9 mouse cellular contexts compared by ENCODE assay signal in the genomic region with DNA sequence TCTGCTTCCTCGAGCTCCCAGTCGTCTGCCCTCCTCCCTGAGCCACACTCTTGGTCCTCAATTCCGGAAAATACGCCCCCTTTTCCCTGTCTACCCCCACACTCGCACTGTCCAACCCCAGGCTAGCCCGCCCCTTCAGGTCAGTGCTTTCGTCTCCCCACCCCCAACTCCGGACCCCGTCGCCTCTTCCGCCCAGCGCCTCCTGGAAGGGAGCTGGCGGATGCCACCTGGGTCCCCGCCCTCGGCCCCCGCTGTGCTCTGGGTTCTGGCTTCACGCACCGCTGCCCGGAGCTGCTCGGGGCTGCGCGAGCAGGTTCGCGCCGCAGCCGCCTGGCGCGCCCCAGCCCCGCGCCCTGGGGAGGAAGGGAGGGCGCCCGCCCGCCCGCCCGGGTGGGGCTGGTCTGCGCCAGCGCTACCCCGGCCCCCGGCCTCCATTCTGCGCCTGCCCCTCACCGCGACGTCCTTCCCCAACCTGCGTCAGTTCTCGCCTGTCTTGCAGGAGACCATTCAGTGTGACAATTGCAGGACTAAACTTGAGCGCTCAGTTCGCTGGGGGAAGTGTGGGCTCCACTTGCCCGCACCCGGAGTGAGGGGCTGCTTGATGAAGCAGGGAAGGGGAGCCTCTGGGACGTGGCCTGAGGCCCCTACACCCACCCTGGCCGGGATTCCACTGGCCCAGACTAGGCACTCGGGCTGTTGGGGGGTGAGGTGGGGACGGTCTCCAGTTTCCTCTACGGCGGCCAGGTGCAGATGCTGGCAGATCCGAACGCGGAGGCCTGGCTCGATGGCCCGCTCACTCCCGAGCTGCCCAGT. TPM values are rescaled to one million over a fixed set of nuclear protein-coding genes. Genes with fewer than 3 reads are reported as not detected.
DNase-seq lines count a peak whose midpoint lies in the region; ATAC-seq and TF ChIP-seq lines count a peak whose summit lies in the region.
"Had no signal": no experiment of that assay in that cellular context is flagged by ENCODE, and none has a peak within 500 bp of the region (broad histone marks: within the 10 kb centered on the region; RNA-seq: fewer than 3 reads in every experiment).

No protein-coding gene starts in this region.

- no peaks in the 10 kb centered on the region for H3K9me3 ChIP-seq in ES-E14 (ENCODE audit: control insufficient read depth, insufficient read depth, low read depth, low read length)
- H3K9me3 ChIP-seq in limb, embryonic 11.5 days (ENCODE audit: control insufficient read depth, low read length): no peaks in the 10 kb centered on the region
- no peaks in the 10 kb centered on the region for H3K9me3 ChIP-seq in midbrain, embryonic 10.5 days (replicated peaks)

- peak overlapping the region; percentile 75 to 88 for H3K4me3 ChIP-seq in ES-E14 (ENCODE audit: insufficient read depth in 1 of 2, low read depth in 1 of 2, low read length in 2 of 2, poor library complexity in 1 of 2, severe bottlenecking in 1 of 2)
- peak overlapping the region; percentile 92 for H3K4me3 ChIP-seq in bone marrow macrophage, adult 2 months (ENCODE audit: insufficient read depth, low read length)
- H3K4me3 ChIP-seq in limb, embryonic 11.5 days (ENCODE audit: low read depth, low read length): peak overlapping the region; percentile 59
- peak overlapping the region; percentile 69 for H3K4me3 ChIP-seq in midbrain, embryonic 10.5 days

- TF ChIP-seq POLR2A in bone marrow macrophage, adult 2 months (IDR thresholded peaks at IDR 0.05; ENCODE audit: borderline replicate concordance, low read depth, low read length): no peak

- no peak for TF ChIP-seq CTCF in bone marrow macrophage, adult 2 months (IDR thresholded peaks at IDR 0.05; ENCODE audit: low read depth, low read length)

- peak overlapping the region; percentile 79 for H3K27ac ChIP-seq in ES-E14 (ENCODE audit: insufficient read depth, low read depth, low read length, poor library complexity, severe bottlenecking)
- peak overlapping the region; percentile 76 for H3K27ac ChIP-seq in bone marrow macrophage, adult 2 months (ENCODE audit: insufficient read depth, low read depth, low read length)
- H3K27ac ChIP-seq in limb, embryonic 11.5 days (replicated peaks; ENCODE audit: low read depth, low read length): no peak overlapping the region; the same call in 1 of the 2 replicates
- peak overlapping the region; percentile 66 for H3K27ac ChIP-seq in midbrain, embryonic 10.5 days (replicated peaks)

- under 1% methylated on average over 57 of the region's 61 CpGs for WGBS in limb, embryonic 11.5 days
- WGBS in midbrain, embryonic 10.5 days: 2% methylated on average over 59 of the region's 61 CpGs

- in situ Hi-C loops in ES-E14 (cut with MboI; ENCODE audit: low sequenced_read_pairs in 2 of 2, unreplicated experiment in 2 of 2): no loop called here

- intact Hi-C loops in heart, postnatal 25 days (cut with DNase I): no loop called here

- no peaks in the 10 kb centered on the region for H3K36me3 ChIP-seq in ES-E14 (ENCODE audit: control insufficient read depth, insufficient read depth, low read length, poor library complexity, severe bottlenecking)
- H3K36me3 ChIP-seq in limb, embryonic 11.5 days (ENCODE audit: control insufficient read depth, insufficient read depth, low read length): no peaks in the 10 kb centered on the region
- no peaks in the 10 kb centered on the region for H3K36me3 ChIP-seq in midbrain, embryonic 10.5 days

- peaks cover 5% of the 10 kb centered on the region; the same call in 1 of the 2 replicates for H3K27me3 ChIP-seq in limb, embryonic 11.5 days (ENCODE audit: control insufficient read depth, insufficient read depth, low read length)
- H3K27me3 ChIP-seq in midbrain, embryonic 10.5 days (ENCODE audit: low read depth, poor library complexity, severe bottlenecking): peaks cover 55% of the 10 kb centered on the region

- H3K4me1 ChIP-seq in ES-E14 (ENCODE audit: control insufficient read depth in 2 of 2, insufficient read depth in 2 of 2, low read length in 2 of 2, poor library complexity in 1 of 2): peaks cover 5 to 33% of the 10 kb centered on the region in 2 experiments
- peaks cover 12% of the 10 kb centered on the region for H3K4me1 ChIP-seq in bone marrow macrophage, adult 2 months (ENCODE audit: control insufficient read depth, insufficient read depth, low read length)
- H3K4me1 ChIP-seq in limb, embryonic 11.5 days (ENCODE audit: control insufficient read depth, insufficient read depth, low read length): peaks cover 20% of the 10 kb centered on the region
- peaks cover 43% of the 10 kb centered on the region for H3K4me1 ChIP-seq in midbrain, embryonic 10.5 days

- H3K9ac ChIP-seq in ES-E14 (ENCODE audit: insufficient read depth, low read depth, low read length, poor library complexity, severe bottlenecking): peak overlapping the region; percentile 74
- H3K9ac ChIP-seq in limb, embryonic 11.5 days (ENCODE audit: low read length): peak overlapping the region; percentile 5

- peak; percentile 81 for DNase-seq in ES-E14 (ENCODE audit: low read depth, low spot score)
- peak; percentile 34 for DNase-seq in heart, postnatal 25 days (ENCODE audit: low spot score)
- peak; percentile 61 for DNase-seq in limb, embryonic 11.5 days (ENCODE audit: low spot score)
- peak; percentile 56 for DNase-seq in midbrain, embryonic 10.5 days (ENCODE audit: low spot score)
- peak; percentile 54 to 87 for DNase-seq in spleen, postnatal 10 days (ENCODE audit: low spot score in 2 of 2)
- no peak for DNase-seq in layer of hippocampus, postnatal 14 days (ENCODE audit: low spot score in 2 of 2)

- 0 out of 2 replicates have a peak, but pooled peaks have one; percentile 3 for ATAC-seq in erythroid progenitor cell, adult 5-6 weeks (replicated peaks; ENCODE audit: low FRiP score, poor library complexity, severe bottlenecking)
- peak; percentile 40 for ATAC-seq in limb, embryonic 11.5 days (ENCODE audit: insufficient number of reproducible peaks, low FRiP score, low TSS enrichment, low read depth)

- H3K4me2 ChIP-seq in limb, embryonic 11.5 days (ENCODE audit: low read depth, severe bottlenecking): peak overlapping the region; percentile 100

TF ChIP-seq in ES-E14, 5 proteins besides CTCF, POLR2A, EP300 and RAD21 (continues in another document):
- TF ChIP-seq ZC3H11A (IDR thresholded peaks at IDR 0.05; ENCODE audit: borderline replicate concordance, low read depth, low read length) (no peak), MAFK (IDR thresholded peaks at IDR 0.05; ENCODE audit: insufficient read depth, low read depth, low read length) (no peak), CHD2 (IDR thresholded peaks at IDR 0.05; ENCODE audit: low read depth, low read length) (no peak)

RNA-seq across cellular contexts. Expression of a gene that starts 1.4 kb away (rescaled TPM):
- total RNA-seq in ES-E14 (2012; rRNA removed): 21.0 and 33.0 TPM in 2 replicates
- polyA plus RNA-seq in bone marrow macrophage, adult 2 months (2012; ENCODE audit: insufficient read depth, insufficient read length, missing spikeins): 43.2 and 48.4 TPM in 2 replicates
- 9.0 and 13.0 TPM in 2 replicates for total RNA-seq in erythroid progenitor cell, adult 5-6 weeks (2015; ENCODE audit: low replicate concordance)
- total RNA-seq in erythroid progenitor cell, adult 5-6 weeks (2017; ENCODE audit: low replicate concordance): 0.23 and 5.4 TPM in 2 replicates
- total RNA-seq in heart, postnatal 25 days (2021): 10 to 100 TPM; 40.8 to 45.7 TPM
- 3.7 and 5.6 TPM in 2 replicates for polyA plus RNA-seq in limb, embryonic 11.5 days (2014; fragmentation: Nextera tagmentation; extraction: Ambion mirVana)
- 1.9 and 2.3 TPM in 2 replicates for polyA plus RNA-seq in midbrain, embryonic 10.5 days (2016; fragmentation: Nextera tagmentation; extraction: Ambion mirVana)
- 10 to 100 TPM; 12.6 to 14.8 TPM for total RNA-seq in layer of hippocampus, postnatal 14 days (2021)

RNA-seq across cellular contexts. Expression of a gene that starts 11.6 kb away (rescaled TPM):
- 1.7 and 3.7 TPM in 2 replicates for total RNA-seq in ES-E14 (2012; rRNA removed)
- polyA plus RNA-seq in bone marrow macrophage, adult 2 months (2012; ENCODE audit: insufficient read depth, insufficient read length, missing spikeins): not detected in 2 replicates
- not detected in 2 replicates for total RNA-seq in erythroid progenitor cell, adult 5-6 weeks (2015; ENCODE audit: low replicate concordance)
- not detected in 2 replicates for total RNA-seq in erythroid progenitor cell, adult 5-6 weeks (2017; ENCODE audit: low replicate concordance)
- not detected for total RNA-seq in heart, postnatal 25 days (2021)
- polyA plus RNA-seq in limb, embryonic 11.5 days (2014; fragmentation: Nextera tagmentation; extraction: Ambion mirVana): not detected in 2 replicates
- polyA plus RNA-seq in midbrain, embryonic 10.5 days (2016; fragmentation: Nextera tagmentation; extraction: Ambion mirVana): 0.19 TPM in 1 of 2 replicates, not detected in the other
- total RNA-seq in layer of hippocampus, postnatal 14 days (2021): not detected
- total RNA-seq: layer of hippocampus, adult 18-20 months had no signal

RNA-seq across cellular contexts. Expression of a gene that starts 43.7 kb away (rescaled TPM):
- total RNA-seq in ES-E14 (2012; rRNA removed): 0.71 and 1.7 TPM in 2 replicates
- polyA plus RNA-seq in bone marrow macrophage, adult 2 months (2012; ENCODE audit: insufficient read depth, insufficient read length, missing spikeins): 2.9 and 3.2 TPM in 2 replicates
- not detected in 2 replicates for total RNA-seq in erythroid progenitor cell, adult 5-6 weeks (2015; ENCODE audit: low replicate concordance)
- total RNA-seq in erythroid progenitor cell, adult 5-6 weeks (2017; ENCODE audit: low replicate concordance): not detected in 2 replicates
- total RNA-seq in heart, postnatal 25 days (2021): 1 to 10 TPM; 3.8 to 5.6 TPM
- 1.8 and 2.6 TPM in 2 replicates for polyA plus RNA-seq in limb, embryonic 11.5 days (2014; fragmentation: Nextera tagmentation; extraction: Ambion mirVana)
- polyA plus RNA-seq in midbrain, embryonic 10.5 days (2016; fragmentation: Nextera tagmentation; extraction: Ambion mirVana): 0.35 and 0.44 TPM in 2 replicates
- total RNA-seq in layer of hippocampus, postnatal 14 days (2021): 1 to 10 TPM; 7.3 to 7.5 TPM

RNA-seq across cellular contexts. Expression of a gene that starts 44.0 kb away (rescaled TPM):
- 0.36 and 0.37 TPM in 2 replicates for total RNA-seq in ES-E14 (2012; rRNA removed)
- 0.58 and 0.97 TPM in 2 replicates for polyA plus RNA-seq in bone marrow macrophage, adult 2 months (2012; ENCODE audit: insufficient read depth, insufficient read length, missing spikeins)
- not detected in 2 replicates for total RNA-seq in erythroid progenitor cell, adult 5-6 weeks (2015; ENCODE audit: low replicate concordance)
- not detected in 2 replicates for total RNA-seq in erythroid progenitor cell, adult 5-6 weeks (2017; ENCODE audit: low replicate concordance)
- total RNA-seq in heart, postnatal 25 days (2021): 1 to 10 TPM in 1 of 2 experiments, under 1 TPM in 1; 0.55 to 1.0 TPM
- polyA plus RNA-seq in limb, embryonic 11.5 days (2014; fragmentation: Nextera tagmentation; extraction: Ambion mirVana): 0.95 and 1.3 TPM in 2 replicates
- 0.44 and 0.48 TPM in 2 replicates for polyA plus RNA-seq in midbrain, embryonic 10.5 days (2016; fragmentation: Nextera tagmentation; extraction: Ambion mirVana)
- 1 to 10 TPM; 2.4 to 2.7 TPM for total RNA-seq in layer of hippocampus, postnatal 14 days (2021)

RNA-seq across cellular contexts. Expression of a gene that starts 49.4 kb away (rescaled TPM):
- 8.4 and 15.9 TPM in 2 replicates for total RNA-seq in ES-E14 (2012; rRNA removed)
- polyA plus RNA-seq in bone marrow macrophage, adult 2 months (2012; ENCODE audit: insufficient read depth, insufficient read length, missing spikeins): 3.1 and 8.4 TPM in 2 replicates
- total RNA-seq in erythroid progenitor cell, adult 5-6 weeks (2015; ENCODE audit: low replicate concordance): not detected in 2 replicates
- total RNA-seq in erythroid progenitor cell, adult 5-6 weeks (2017; ENCODE audit: low replicate concordance): not detected in 2 replicates
- total RNA-seq in heart, postnatal 25 days (2021): 1 to 10 TPM; 4.9 to 5.2 TPM
- 3.9 and 4.2 TPM in 2 replicates for polyA plus RNA-seq in limb, embryonic 11.5 days (2014; fragmentation: Nextera tagmentation; extraction: Ambion mirVana)
- polyA plus RNA-seq in midbrain, embryonic 10.5 days (2016; fragmentation: Nextera tagmentation; extraction: Ambion mirVana): 10.3 and 13.6 TPM in 2 replicates
- total RNA-seq in layer of hippocampus, postnatal 14 days (2021): 10 to 100 TPM; 22.2 to 27.6 TPM

Comparison
In these comparisons a context has a peak if more than half of its experiments do, and no peak if none do; other contexts are left out.
1. DNase-seq: peak in ES-E14 (single experiment), heart, postnatal 25 days (single experiment), limb, embryonic 11.5 days (single experiment), midbrain, embryonic 10.5 days (single experiment) and spleen, postnatal 10 days (2 of 2); none in layer of hippocampus, postnatal 14 days (0 of 2).
2. Peak in every context shown above with its lines, with median percentiles within 50 percentile points of each other: H3K4me3 ChIP-seq.